Mouse (Mus musculus) embryonic facial prominence, embryonic 15.5 days (tissue): ENCODE measurements around the gene Grb10. TPM values are rescaled to one million over a fixed set of nuclear protein-coding genes. Genes with fewer than 3 reads are reported as not detected.

ENCODE experiments used
- ATAC-seq: fragments of 200-750 bp; cut with Nextera tagmentation; 2 replicates; pipeline ENCODE4 v1.8.0; 2017; ENCODE audit warnings: low read depth, moderate TSS enrichment; ENCODE audit not compliant: insufficient number of reproducible peaks, low FRiP score, low TSS enrichment
- H3K27ac ChIP-seq: fragments of 300-500 bp; sonication (generic); replicated peaks from 2 replicates; pipeline ENCODE4 v1.5.1; 2015; ENCODE audit warnings: mild to moderate bottlenecking, inconsistent platforms
- H3K27me3 ChIP-seq: fragments of 300-500 bp; sonication (generic); 2 replicates; pipeline ENCODE4 v1.6.1; 2015; ENCODE audit warnings: inconsistent platforms
- H3K36me3 ChIP-seq: fragments of 300-500 bp; sonication (generic); 2 replicates; pipeline ENCODE4 v1.6.1; 2015; ENCODE audit warnings: mild to moderate bottlenecking, inconsistent platforms
- H3K4me1 ChIP-seq: fragments of 300-500 bp; sonication (generic); 2 replicates; pipeline ENCODE4 v1.6.1; 2015; ENCODE audit warnings: inconsistent platforms
- H3K4me2 ChIP-seq: fragments of 300-500 bp; sonication (generic); replicated peaks from 2 replicates; pipeline ENCODE4 v1.6.1; 2015; ENCODE audit warnings: mild to moderate bottlenecking, inconsistent platforms
- H3K4me3 ChIP-seq: fragments of 300-500 bp; sonication (generic); replicated peaks from 2 replicates; pipeline ENCODE4 v1.5.1; 2015; ENCODE audit warnings: mild to moderate bottlenecking, inconsistent platforms
- H3K9ac ChIP-seq: fragments of 300-500 bp; sonication (generic); 2 replicates; pipeline ENCODE4 v1.6.1; 2015; ENCODE audit warnings: inconsistent platforms
- H3K9me3 ChIP-seq: fragments of 300-500 bp; sonication (generic); replicated peaks from 2 replicates; pipeline ENCODE4 v1.6.1; 2016; ENCODE audit warnings: inconsistent platforms
- WGBS: fragments of 180-500 bp; shearing (Covaris S2); methylation state at CpG from one replicate; pipeline ENCODE4 v1.1.7; 2015; 5-methylcytosine and 5-hydroxymethylcytosine counted together
- polyA plus RNA-seq: library from polyadenylated mRNA; unstranded; fragments of >200 nt; fragmentation: Nextera tagmentation; extraction: Ambion mirVana; gene quantifications from 2 replicates; pipeline ENCODE4 v1.2.1, GENCODE M21; 2015

Gene Grb10
- polyA plus RNA-seq, result 396 and 421 TPM in 2 replicates

DNA sequence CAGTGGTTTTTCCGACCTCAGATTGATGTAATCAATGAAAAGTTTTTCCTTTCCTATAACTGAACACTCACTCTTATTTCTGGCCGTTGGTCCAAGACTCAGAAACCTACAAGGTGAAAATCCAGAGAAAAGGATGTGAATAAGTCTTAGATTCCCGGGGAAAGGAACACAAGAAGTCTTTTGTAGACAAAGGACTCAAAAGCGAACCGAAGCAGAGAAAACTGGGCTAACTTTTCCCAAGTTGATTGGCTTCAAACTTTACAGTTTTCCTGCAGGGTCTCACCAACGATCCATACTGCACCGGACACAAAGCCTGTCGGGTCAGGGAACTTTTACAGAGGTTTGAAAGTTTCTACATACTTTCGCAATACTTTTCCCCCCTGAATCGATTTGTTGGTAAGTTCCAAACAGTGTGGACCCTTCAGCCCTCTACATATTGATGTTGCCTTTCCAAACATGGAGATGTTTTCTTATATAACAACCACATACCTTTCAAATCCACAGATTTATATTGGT is at the start of gene Grb10:
Gene Grb10, minus strand, starts transcription at position 214 of the 516 bp plus-strand sequence.
- Histone ChIP-seq H3K4me1 (no peaks in the 10 kb centered on the region), H3K27me3 (peaks cover 82% of the 10 kb centered on the region), H3K9me3 (no peaks in the 10 kb centered on the region), H3K36me3 (no peaks in the 10 kb centered on the region), H3K9ac (peak within 1 kb of the TSS; percentile 73), H3K4me3 (peak within 1 kb of the TSS; percentile 58), H3K27ac (peak within 1 kb of the TSS; percentile 91), H3K4me2 (peak within 1 kb of the TSS; percentile 53)
- ATAC-seq, result no peak
- WGBS, result 24% methylated on average over 10 of the region's 10 CpGs

DNA sequence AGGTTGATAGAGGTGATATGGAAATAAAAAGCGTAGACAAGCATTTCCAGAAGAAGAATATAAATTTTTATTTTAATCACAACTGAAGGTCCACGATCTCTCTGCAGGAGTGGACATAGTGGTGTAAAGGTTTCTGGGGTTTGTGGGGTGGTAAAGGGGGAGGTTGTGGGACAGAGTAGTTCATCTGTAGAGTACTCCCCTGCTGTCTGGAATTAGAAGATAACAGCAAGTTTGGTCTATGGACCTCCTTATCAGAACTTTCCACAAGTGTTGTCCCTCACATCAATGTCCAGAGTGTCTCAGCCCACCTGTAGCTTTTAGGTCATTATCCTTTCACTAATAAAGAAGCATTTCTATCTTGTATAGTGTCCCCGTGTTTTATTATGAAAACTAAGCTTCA is 43.2 kb upstream of the Grb10 start:
- no peak for ATAC-seq
- Histone ChIP-seq H3K4me3 (no peak overlapping the region), H3K4me1 (no peaks in the 10 kb centered on the region), H3K9me3 (no peaks in the 10 kb centered on the region), H3K27ac (no peak overlapping the region), H3K27me3 (no peaks in the 10 kb centered on the region), H3K4me2 (no peak overlapping the region), H3K9ac (no peak overlapping the region), H3K36me3 (no peaks in the 10 kb centered on the region)
- WGBS, result 86% methylated on average over 3 of the region's 3 CpGs

DNA sequence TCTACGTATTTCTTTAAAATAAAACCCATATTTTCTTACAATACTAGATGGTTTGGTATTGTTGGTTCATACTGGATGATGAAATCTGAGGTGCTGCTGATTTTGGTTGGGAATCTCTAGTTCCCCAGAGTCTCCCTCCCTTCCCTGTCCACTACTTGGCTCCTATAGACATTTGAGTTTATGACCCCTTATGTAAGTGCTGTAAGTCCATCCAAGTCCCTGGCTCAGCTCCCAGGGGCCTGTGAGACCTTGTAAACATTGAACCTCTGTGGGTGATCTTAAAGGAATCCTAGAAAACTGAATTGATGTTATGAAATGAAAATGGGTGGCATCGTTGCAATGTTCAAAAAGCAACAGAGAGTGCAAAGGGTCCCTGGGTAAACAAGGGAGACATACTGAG is 40.7 kb upstream of the Grb10 start:
- Histone ChIP-seq H3K36me3 (no peaks in the 10 kb centered on the region), H3K4me1 (no peaks in the 10 kb centered on the region), H3K27me3 (no peaks in the 10 kb centered on the region), H3K9me3 (no peaks in the 10 kb centered on the region), H3K9ac (no peak overlapping the region), H3K27ac (no peak overlapping the region), H3K4me2 (no peak overlapping the region), H3K4me3 (no peak overlapping the region)
- no peak for ATAC-seq
- WGBS, result 77% methylated on average over 2 of the region's 2 CpGs

DNA sequence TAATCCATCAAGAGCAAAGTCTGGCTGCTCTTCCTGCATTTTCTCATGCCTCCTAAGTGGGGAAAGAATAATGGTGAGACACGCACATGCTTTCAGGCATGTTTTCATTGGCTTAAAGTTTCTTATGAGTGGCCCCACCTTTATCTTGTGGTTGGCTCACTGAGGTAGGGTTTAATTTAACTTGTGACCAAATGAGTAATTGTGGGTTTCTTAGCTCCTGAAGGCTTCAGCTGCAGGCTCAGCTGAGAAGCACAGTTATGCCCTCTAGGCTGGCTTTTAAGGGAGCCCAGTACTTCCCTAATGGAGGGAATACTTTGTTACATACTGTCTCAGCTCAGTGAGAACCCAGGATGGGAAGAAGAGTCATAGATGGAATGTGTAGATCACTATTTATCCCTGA is 37.0 kb upstream of the Grb10 start:
- Histone ChIP-seq H3K27ac (no peak overlapping the region), H3K27me3 (no peaks in the 10 kb centered on the region), H3K36me3 (no peaks in the 10 kb centered on the region), H3K9ac (no peak overlapping the region), H3K4me2 (no peak overlapping the region), H3K4me1 (no peaks in the 10 kb centered on the region), H3K4me3 (no peak overlapping the region), H3K9me3 (no peaks in the 10 kb centered on the region)
- ATAC-seq, result no peak
- 80% methylated on average over 1 of the region's 1 CpGs for WGBS

DNA sequence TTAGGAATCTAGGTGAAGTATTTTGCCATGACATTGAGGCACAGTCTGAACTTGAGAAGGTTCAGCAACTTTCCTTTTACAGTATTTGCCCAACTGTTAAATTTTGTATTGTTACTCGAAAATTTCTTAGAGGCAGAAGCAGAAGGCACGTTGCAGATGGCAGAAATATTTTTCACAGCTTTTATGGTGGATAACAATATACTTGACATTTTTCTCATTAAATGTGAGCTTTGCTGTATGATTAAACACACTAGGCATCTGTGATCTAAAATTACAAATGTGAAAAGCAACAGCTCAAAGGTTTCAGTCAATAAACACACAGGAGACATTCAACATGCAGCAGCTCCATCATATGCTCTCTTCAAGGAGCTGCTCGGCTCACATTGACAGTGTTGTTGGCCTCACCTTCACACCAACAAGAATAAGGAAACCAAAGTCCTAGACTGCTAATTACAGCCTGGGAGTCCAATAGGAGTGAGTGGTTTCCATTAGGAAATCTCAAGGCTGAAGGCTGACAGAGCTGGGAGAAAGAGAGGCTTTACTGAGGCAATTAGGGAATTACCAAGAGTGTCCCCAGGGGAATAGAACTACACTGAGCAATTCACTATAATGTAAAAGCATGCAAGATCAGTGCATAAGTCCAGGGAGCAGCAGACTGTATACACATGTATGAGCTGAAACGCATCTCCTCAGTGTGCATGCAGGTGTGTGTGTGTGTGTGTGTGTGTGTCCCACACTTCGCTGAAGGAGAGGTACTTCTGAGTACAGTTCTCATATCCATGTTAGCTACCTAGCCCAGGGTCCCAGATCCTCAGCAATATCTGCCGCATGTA is 35.1 kb upstream of the Grb10 start:
- Histone ChIP-seq H3K4me1 (no peaks in the 10 kb centered on the region), H3K36me3 (no peaks in the 10 kb centered on the region), H3K4me2 (no peak overlapping the region), H3K9me3 (no peaks in the 10 kb centered on the region), H3K27ac (no peak overlapping the region), H3K9ac (no peak overlapping the region), H3K27me3 (no peaks in the 10 kb centered on the region), H3K4me3 (no peak overlapping the region)
- no peak for ATAC-seq
- 76% methylated on average over 6 of the region's 6 CpGs for WGBS

DNA sequence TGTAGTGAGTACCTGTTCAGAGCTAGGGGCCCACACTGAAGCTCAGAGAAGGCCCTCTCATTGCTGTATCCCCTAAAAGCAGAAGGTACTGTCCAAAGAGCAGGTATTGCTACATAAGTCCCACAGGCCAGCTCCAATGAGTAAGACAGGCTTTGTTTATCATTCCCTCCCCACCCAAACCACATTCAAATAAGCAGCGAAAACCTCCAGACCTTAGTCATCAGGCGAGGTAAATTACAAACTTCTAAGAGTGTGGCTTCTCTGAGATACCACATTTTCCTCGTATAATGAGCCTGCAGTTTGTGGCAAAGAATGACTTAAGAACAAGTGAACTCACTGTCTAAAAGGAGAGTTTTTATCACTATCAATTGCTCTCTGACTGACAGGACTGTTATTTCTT is 33.8 kb upstream of the Grb10 start:
- H3K4me1 ChIP-seq, result no peaks in the 10 kb centered on the region
- H3K36me3 ChIP-seq, result no peaks in the 10 kb centered on the region
- H3K27me3 ChIP-seq, result no peaks in the 10 kb centered on the region
- H3K4me3 ChIP-seq, result no peak overlapping the region
- no peak overlapping the region for H3K27ac ChIP-seq
- 73% methylated on average over 3 of the region's 3 CpGs for WGBS
- H3K9ac ChIP-seq, result no peak overlapping the region
- H3K9me3 ChIP-seq, result no peaks in the 10 kb centered on the region
- no peak overlapping the region for H3K4me2 ChIP-seq
- no peak for ATAC-seq

DNA sequence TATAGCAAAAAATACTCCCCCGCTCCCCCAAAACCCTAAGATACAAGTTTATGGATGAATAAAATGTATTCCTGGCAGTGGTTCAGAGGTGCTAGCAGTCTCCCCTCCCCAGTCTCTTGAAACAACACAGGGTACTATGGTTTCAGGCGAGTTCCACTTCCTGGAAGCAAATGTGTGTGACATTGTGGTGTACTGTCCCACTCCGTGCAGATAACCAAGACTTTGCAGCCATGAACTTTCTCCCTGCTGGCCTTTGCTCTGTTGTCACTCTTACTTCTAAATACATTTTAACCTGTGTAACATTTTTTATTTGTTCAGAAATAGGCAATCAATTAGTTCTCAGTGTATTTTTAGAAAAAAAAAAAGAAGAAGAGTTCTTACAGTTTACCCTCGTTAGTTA is 20.5 kb upstream of the Grb10 start:
- no peaks in the 10 kb centered on the region for H3K4me1 ChIP-seq
- no peak overlapping the region for H3K27ac ChIP-seq
- no peaks in the 10 kb centered on the region for H3K36me3 ChIP-seq
- no peak overlapping the region for H3K4me2 ChIP-seq
- H3K27me3 ChIP-seq, result no peaks in the 10 kb centered on the region; the same call in 1 of the 2 replicates
- no peak overlapping the region for H3K4me3 ChIP-seq
- WGBS, result 66% methylated on average over 4 of the region's 4 CpGs
- no peak overlapping the region for H3K9ac ChIP-seq
- no peaks in the 10 kb centered on the region for H3K9me3 ChIP-seq
- no peak for ATAC-seq

DNA sequence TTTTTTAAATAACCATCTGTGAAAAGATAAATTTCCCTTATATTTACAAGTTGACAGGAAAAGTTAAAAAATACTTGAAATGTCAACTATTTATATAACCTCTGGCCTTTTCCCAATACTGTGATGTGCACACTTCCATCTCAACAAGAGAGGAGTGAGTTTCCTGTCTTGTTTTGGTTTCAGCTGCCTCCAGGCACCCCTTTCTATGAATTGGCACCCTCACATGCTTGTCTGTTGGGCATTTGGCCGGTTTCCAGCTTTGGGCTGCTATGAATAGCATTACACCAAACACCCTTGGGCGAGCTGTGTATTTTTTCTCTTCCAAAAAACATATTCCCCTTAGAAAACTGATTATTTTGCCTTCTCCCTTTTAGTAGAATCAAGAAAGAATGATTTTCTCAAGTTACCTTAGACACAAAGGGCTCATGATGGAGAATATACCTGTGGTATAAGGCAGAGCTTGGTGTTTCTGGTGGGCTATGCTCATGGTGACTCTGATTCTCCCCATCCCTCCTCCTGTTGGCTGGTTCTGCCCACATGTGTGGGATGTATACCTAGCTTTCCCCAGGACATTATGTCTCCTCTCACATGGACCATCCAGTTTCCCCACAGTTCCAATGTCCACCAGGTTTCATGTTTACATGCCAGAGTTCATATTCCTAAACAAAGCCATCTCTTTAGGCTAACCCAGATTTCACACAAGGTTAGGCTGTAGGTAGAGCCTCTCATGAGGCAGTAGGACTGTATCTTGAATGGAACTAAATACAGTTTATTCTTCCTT is 10.3 kb upstream of the Grb10 start:
- ATAC-seq, result no peak
- Histone ChIP-seq H3K27me3 (no peaks in the 10 kb centered on the region), H3K27ac (no peak overlapping the region), H3K9me3 (no peaks in the 10 kb centered on the region), H3K36me3 (no peaks in the 10 kb centered on the region), H3K9ac (no peak overlapping the region), H3K4me3 (no peak overlapping the region), H3K4me2 (no peak overlapping the region), H3K4me1 (no peaks in the 10 kb centered on the region)
- WGBS, result 54% methylated on average over 2 of the region's 2 CpGs

DNA sequence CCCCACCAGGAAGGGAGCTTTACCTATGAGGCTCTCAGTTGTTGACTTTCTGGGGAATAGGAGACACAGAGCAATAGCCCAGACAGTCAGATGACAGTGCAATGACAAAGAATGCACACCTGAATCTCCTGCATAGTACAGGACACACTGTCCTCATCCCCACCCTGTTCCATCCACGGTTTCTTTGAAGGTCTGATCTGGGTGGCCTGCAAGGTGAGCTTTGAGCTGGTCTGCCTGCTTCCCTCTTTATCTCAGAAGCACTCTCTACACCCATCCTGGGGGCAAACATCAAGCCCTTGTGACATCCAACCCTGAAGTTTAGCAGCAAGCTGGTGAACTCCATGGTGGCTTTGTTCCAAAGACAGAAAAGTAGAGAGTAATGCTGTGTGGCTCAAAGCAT is 9.7 kb upstream of the Grb10 start:
- Histone ChIP-seq H3K9me3 (no peaks in the 10 kb centered on the region), H3K27ac (no peak overlapping the region), H3K9ac (no peak overlapping the region), H3K4me3 (no peak overlapping the region), H3K4me2 (no peak overlapping the region), H3K27me3 (peaks cover 2% of the 10 kb centered on the region; the same call in 1 of the 2 replicates), H3K36me3 (no peaks in the 10 kb centered on the region), H3K4me1 (no peaks in the 10 kb centered on the region)
- 72% methylated on average over 1 of the region's 1 CpGs for WGBS
- ATAC-seq, result no peak

DNA sequence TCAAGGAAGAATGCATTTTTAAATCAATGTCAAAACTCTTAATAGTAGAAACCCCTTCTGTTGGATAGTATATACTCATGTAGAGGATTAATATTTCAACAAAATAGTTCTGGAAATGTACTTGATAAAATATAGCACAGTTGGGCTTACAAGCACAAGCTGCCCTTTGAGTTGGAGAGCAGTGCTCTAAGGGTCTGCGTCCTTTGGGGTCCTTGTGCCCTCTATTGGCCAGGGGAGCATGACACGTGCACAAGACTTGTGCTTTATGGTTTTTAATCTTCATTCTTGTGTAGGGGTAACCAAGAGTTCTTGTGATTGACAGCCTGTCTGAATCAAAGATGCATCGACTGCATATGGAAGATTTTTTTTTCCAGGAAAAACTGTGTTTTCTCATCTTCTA is 5.8 kb upstream of the Grb10 start:
- no peak for ATAC-seq
- WGBS, result 51% methylated on average over 3 of the region's 3 CpGs

DNA sequence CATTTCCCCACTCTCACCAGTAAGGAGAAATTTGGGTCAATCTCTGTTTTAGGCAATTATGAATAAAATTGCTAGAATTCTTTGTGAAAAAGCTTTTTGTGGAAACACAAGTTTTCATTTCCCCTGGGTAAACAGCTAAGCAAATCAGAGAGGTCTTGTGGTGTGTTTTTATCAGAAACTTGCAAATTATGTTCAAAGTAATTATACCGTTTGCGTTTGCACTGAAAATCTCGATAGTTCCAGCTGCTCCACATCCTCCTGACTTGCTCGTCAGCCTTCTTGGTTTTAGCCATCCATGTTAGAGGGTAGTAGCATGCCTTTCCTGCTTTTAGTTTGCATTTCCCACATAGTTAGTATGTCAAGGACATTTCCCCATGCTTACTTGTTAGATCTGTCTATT is 3.3 kb upstream of the Grb10 start:
- Histone ChIP-seq H3K9me3 (no peaks in the 10 kb centered on the region), H3K9ac (no peak overlapping the region), H3K36me3 (no peaks in the 10 kb centered on the region), H3K4me3 (no peak overlapping the region), H3K4me2 (no peak overlapping the region), H3K27me3 (peaks cover 54% of the 10 kb centered on the region), H3K4me1 (no peaks in the 10 kb centered on the region), H3K27ac (no peak overlapping the region)
- WGBS, result 71% methylated on average over 4 of the region's 4 CpGs
- no peak for ATAC-seq

More for the DNA sequence above, 5.8 kb upstream of the Grb10 start:
- H3K36me3 ChIP-seq, result no peaks in the 10 kb centered on the region
- H3K27me3 ChIP-seq, result peaks cover 36% of the 10 kb centered on the region
- no peaks in the 10 kb centered on the region for H3K4me1 ChIP-seq
- H3K4me3 ChIP-seq, result no peak overlapping the region
- H3K9ac ChIP-seq, result no peak overlapping the region
- no peak overlapping the region for H3K4me2 ChIP-seq
- no peaks in the 10 kb centered on the region for H3K9me3 ChIP-seq
- H3K27ac ChIP-seq, result no peak overlapping the region
